Mouse (Mus musculus): Measurements from ENCODE around the gene Ppp1r37.

DNA sequence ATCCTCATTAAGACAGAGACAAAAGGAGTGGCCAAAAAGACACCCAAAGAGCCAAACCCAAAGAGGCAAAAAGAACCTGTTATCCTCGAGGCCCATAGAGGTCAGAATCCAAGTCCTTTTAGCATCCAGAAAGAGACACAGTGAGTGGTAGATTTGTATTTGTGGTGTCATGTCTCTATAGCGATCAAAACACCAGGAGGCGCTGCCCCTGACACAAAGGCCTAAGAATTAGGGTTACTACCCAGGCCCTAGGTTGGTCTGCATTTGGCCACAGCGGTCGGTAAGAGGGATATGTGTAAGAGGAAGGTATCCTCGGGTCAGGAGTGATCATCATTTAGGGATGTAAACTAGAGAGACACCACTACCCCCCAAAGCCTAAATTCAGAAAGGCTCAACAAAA lies 56.5 kb downstream of the Ppp1r37 start:
- TF ChIP-seq POLR2A (IDR thresholded peaks at IDR 0.05; ENCODE audit: control insufficient read depth, extremely low read depth, insufficient read depth, low read length, poor library complexity) (no peak), CTCF (IDR thresholded peaks at IDR 0.05; ENCODE audit: borderline replicate concordance, control insufficient read depth, extremely low read depth, insufficient read depth, low read length, poor library complexity) (no peak)
